Mouse (Mus musculus): Measurements from ENCODE around the gene Klhl29. TPM values are rescaled to one million over a fixed set of nuclear protein-coding genes. Genes with fewer than 3 reads are reported as not detected.

Klhl29 gene
- 1.6 and 3.1 TPM in 2 replicates for polyA plus RNA-seq (2021; fragmentation: Nextera tagmentation)
- long read RNA-seq, experiment 1, partial matches to known transcripts = 6 of 20 reads
- long read RNA-seq, experiment 1, other reads (novel, unspliced or antisense) = 14 of 20 reads
- long read RNA-seq, experiment 2, partial matches to known transcripts = 2 of 18 reads
- long read RNA-seq, experiment 2, other reads (novel, unspliced or antisense) = 16 of 18 reads

DNA sequence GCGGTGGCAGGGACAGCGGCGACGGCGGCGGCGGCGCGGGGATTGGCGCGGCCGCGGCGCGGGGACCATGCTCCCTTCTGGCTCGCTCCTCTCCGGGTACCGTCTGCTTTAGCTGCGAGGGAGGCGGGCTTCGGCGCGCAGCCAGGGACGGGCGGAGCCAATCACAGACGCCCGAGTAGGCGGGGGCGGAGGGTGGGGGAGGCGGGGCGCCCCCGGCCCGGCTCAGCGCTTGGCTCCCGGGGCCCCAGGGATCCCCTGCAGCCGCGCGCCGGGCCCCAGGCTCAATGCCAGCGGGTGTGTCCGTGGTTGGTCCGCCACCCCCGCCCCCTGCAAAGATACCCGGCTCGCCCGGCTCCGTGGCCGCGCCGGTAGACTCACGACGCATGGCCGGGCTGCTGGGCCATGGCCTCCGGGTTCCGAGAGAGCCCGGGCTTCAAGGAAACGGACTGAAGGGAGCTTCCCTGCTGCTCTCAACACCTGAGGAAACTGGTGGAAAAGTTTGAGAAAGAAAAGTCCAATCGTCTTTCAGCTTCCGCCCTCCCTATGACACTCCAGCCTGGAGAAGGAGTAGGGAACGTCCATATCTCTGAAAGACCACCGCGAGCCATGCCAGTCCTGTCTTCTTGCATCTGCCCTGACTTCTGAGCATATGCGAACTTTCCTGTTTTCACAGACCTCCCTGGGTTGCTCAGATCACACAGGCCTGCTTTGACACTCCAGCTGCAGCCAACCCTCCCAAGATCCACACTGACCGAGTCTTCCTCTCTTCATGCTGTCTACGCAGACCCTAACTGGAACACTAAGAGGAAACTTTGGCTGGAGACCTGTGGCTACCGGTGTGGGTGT is at the start of gene Klhl29:
TSS of gene Klhl29 (minus strand) at position 67 of the 846 bp plus-strand sequence.

Measured in left cerebral cortex, adult 6 months (tissue).